Mouse (Mus musculus) layer of hippocampus, adult 6 months (tissue): Measurements from ENCODE around the gene Kat14. TPM values are rescaled to one million over a fixed set of nuclear protein-coding genes. Genes with fewer than 3 reads are reported as not detected.

Source experiments
- long read RNA-seq, 2 experiments: library from polyadenylated mRNA; unstranded; transcript quantifications; one replicate each; pipeline ENCODE4 v2.0.0; 2019 to 2020
- polyA plus RNA-seq: library from polyadenylated mRNA; unstranded; fragments of <200 nt; fragmentation: Nextera tagmentation; gene quantifications from 2 replicates; pipeline ENCODE4 v1.2.3, GENCODE M21; 2021

Kat14 gene
- polyA plus RNA-seq = 8.7 and 10.6 TPM in 2 replicates
- long read RNA-seq, experiment 1, partial matches to known transcripts = 3 of 8 reads
- long read RNA-seq, experiment 1, other reads (novel, unspliced or antisense) = 4 of 8 reads
- long read RNA-seq, experiment 2, transcript Kat14-201 (11 exons, 3,801 nt) = major isoform, 17 of 35 reads
- long read RNA-seq, experiment 2, partial matches to known transcripts = 13 of 35 reads
- long read RNA-seq, experiment 2, other reads (novel, unspliced or antisense) = 4 of 35 reads

DNA sequence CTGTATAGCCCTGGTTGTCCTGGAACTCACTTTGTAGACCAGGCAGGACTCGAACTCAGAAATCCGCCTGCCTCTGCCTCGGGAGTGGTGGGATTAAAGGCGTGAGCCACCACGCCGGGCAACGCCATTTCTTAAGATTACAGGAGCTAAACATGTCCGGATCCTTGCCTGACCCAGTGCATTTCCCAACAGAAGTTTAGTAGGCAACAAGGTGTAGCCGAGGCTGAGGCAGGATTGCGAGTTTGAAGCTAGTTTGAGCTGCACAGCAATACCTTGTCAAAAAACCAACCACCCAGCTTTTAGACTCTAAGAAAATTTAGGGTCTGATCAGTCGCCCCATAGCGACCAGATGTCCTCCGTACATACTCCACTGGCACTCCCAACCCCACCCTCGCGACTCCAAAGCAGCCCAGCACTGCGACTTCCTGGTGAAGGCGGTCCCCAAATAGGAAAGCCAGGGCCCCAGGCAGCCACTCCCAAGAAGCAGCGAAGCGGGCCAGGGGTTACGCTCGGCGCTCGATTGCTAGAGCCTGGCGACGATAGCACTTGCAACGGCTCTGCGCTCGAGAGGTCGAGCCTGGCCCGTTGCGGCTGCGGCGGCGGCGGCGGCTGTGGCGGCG is at the start of gene Kat14, which contains the start of gene Pet117:
Gene Kat14, plus strand, starts transcription at position 584 of the 620 bp plus-strand sequence.
Gene Pet117, plus strand, starts transcription at position 597 of the 620 bp plus-strand sequence.

DNA sequence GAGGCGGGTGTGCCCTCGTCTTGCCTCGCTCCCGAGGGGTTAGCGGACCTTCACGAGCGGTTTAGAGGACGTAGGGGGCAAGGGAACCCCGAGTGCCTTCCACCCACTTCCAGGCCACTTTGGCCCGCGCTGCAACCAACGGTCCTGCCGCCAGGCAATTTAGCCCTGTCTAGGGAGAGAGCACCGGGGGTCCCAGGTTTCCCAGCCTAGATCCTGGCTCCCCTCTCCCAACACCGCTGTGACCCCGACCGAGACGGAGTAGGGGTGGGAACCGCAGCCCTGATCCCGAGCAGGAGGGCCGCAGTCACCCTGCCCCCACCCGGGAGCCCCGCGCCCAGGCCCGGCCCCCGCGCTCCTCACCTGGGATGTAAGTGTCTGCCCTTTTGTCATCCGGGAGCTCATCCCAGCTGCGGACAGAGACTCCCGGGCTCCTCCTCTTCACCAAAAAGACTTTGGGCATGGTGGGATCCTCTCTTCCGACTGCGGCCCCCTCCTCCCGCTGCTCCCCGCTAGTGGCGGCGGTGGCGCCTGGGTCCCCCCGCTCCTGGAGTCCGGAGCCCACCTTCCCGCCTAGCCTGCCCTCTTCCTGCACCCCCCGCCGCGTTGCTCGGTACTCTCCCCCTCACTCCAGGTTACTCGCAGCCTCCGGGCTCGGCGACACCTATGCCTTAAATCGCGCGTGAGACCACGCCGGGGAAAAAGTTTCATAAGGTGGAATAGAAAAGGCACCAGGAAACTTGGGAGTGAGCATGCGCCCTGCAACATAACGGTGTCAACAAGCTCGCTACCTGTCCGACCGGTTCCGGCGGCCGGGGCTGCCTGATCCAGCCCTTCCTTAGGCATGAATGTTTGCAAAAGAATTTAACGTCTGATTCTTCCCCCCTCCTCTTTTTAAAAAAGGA is 37.1 kb upstream of the Kat14 start, which contains the start of gene Ovol2:
Gene Ovol2, minus strand, starts transcription at position 746 of the 902 bp plus-strand sequence.

Other genes with a start within 250 kb of the Kat14 start
- 6.7 TPM in 2 replicates for gene Mgme1, start 98.3 kb upstream of the Kat14 start, polyA plus RNA-seq
- gene Snx5, start 98.1 kb upstream of the Kat14 start, polyA plus RNA-seq = 95.5 and 102 TPM in 2 replicates
- gene Ovol2, start 36.8 kb upstream of the Kat14 start, polyA plus RNA-seq = 3.1 and 3.2 TPM in 2 replicates
- 3.4 and 3.8 TPM in 2 replicates for gene Pet117, start within 50 bp of the Kat14 start, polyA plus RNA-seq
- gene Dzank1, start 158.4 kb downstream of the Kat14 start, polyA plus RNA-seq = 44.7 and 62.4 TPM in 2 replicates
- 3.5 and 4.4 TPM in 2 replicates for gene Polr3f, start 158.7 kb downstream of the Kat14 start, polyA plus RNA-seq
- gene Rbbp9, start 181.9 kb downstream of the Kat14 start, polyA plus RNA-seq = 38.7 and 39.0 TPM in 2 replicates
- gene Sec23b, start 187.2 kb downstream of the Kat14 start, polyA plus RNA-seq = 52.0 and 55.4 TPM in 2 replicates
- gene Smim26, start 225.1 kb downstream of the Kat14 start, polyA plus RNA-seq = 141 and 145 TPM in 2 replicates
- gene Dtd1, start 230.9 kb downstream of the Kat14 start, polyA plus RNA-seq = 154 and 161 TPM in 2 replicates